Mouse (Mus musculus) heart, adult 11 months (tissue): Measurements from ENCODE around the gene Vmn2r113.
"Not testable (repeated sequence)": the region's sequence is repeated elsewhere in the genome, so short reads cannot be mapped to it uniquely, and the experiment has no call there.

Experiments
- DNase-seq: peaks from one replicate; pipeline ENCODE4 v3.0.0; 2022

Vmn2r113 gene

DNA sequence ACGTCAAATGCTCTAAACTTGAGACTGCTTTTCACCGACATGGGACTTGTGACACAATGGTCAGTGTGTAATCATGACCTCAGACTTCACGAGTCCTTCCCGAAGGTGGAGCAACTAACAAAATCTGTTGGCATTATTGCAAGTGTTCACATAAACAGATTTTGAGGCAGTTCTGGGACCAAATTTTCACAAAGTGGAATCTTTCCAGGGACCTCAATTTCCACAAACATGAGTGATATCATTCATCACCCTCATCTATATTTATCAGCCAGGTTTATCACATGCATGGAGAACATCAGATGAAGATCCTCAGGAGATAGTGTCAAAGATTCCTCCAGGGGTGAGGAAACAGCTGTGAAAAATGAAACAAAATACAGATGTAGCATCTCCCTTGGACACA lies at the start of gene Vmn2r113:
Gene Vmn2r113 (plus strand): TSS at position 301 of the 400 bp plus-strand sequence.
- not testable (repeated sequence) for DNase-seq
